Mouse (Mus musculus) induced T-regulatory cell, adult 2 months (primary cell): ENCODE results near the gene Uqcrc2.

ENCODE experiments used
- DNase-seq: peaks from one replicate; pipeline ENCODE4 v3.0.0-alpha.2; 2012; ENCODE audit warnings: low read depth

Gene Uqcrc2

DNA sequence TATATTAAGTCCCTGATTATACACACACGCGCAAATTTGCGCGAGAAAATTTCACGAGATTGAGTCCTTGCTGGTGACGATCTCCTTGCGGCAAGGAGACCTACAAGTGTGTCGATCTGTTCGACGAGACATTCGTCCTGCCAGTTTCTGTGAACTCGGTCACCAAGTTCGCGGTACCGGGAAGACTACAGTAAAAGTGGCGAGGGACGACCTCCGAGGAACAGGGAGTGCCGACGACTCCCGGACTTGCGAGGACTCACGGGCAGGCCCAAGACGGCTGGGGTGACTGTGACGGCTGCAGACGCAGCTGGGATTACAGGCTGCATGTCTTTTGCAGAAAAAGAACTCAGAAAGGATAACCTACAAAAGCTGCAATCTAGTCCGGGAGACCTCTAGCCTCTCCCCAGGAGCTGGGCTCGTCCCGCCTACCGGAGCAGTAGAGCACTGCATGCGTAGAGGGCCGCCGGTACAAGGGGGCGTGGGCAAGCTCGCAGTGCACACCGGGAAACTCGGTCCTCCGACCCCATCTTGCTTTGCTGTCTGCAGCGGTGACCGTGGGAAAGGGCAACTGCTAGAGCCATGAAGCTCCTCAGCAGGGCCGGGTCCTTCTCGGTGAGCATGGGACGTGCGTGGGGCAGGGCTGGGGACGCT, at the start of gene Uqcrc2:
TSS of gene Uqcrc2 (plus strand) at position 466 of the 651 bp plus-strand sequence.
- peak; percentile 93 for DNase-seq

DNA sequence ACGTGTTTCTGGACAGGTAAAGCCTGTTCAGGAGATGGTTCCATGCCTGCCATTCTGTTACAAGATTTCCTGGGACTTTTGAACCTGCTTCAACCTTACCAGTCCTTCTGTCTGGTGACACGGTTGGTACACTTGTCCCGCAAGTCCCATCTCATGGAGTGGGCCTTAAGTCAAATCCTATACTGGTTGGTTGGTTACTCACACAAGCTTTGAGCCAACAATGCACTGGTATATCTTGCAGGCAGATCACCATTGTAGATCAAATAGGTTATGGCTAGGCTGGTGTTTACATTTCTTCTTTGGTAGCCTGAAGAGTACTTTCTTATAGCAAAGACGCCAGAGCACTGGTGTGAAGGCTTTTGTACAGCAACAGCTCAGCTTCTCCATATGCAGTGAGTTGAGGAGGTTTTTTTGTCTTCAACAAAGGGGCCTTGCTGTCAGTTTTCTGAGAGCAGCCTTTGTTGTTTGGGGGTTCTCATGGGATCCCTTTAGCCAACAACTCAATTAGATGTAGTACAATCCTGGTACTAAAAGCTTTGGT, 37.7 kb upstream of the Uqcrc2 start:
- no peak for DNase-seq

DNA sequence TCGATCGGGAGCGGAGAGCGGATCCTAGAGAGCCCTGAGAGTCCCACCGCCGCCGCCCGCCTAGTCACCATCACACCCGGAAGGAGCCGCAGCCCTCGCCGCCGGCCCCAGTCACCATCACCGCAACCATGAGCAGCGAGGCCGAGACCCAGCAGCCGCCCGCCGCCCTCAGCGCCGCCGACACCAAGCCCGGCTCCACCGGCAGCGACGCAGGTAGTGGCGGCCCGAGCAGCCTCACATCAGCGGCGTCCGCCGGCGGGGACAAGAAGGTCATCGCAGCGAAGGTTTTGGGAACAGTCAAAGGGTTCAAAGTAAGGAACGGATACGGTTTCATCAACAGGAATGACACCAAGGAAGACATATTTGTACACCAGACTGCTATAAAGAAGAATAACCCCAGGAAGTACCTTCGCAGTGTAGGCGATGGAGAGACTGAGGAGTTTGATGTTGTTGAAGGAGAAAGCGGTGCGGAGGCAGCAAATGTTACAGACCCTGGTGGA, 37.2 kb upstream of the Uqcrc2 start:
- peak; percentile 3 for DNase-seq

DNA sequence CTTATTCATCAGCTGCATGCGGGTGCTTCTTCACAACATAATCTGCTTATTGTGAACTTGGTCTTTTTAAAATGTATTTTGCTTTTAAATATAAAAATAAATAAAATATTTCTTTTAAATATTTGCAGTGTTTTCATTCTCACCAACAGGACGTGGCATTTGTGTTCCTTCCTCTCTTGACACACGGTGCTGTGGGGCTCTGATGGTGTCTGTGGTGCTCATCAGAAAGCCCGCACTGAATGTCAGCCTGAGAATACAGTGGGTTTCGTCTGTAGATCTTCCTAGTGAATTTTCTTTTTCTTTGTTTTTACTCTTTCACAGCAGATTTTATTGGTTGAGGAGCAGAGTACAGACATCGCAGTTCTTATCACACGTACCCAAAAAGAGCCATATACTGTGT, 36.6 kb upstream of the Uqcrc2 start:
- DNase-seq: no peak

DNA sequence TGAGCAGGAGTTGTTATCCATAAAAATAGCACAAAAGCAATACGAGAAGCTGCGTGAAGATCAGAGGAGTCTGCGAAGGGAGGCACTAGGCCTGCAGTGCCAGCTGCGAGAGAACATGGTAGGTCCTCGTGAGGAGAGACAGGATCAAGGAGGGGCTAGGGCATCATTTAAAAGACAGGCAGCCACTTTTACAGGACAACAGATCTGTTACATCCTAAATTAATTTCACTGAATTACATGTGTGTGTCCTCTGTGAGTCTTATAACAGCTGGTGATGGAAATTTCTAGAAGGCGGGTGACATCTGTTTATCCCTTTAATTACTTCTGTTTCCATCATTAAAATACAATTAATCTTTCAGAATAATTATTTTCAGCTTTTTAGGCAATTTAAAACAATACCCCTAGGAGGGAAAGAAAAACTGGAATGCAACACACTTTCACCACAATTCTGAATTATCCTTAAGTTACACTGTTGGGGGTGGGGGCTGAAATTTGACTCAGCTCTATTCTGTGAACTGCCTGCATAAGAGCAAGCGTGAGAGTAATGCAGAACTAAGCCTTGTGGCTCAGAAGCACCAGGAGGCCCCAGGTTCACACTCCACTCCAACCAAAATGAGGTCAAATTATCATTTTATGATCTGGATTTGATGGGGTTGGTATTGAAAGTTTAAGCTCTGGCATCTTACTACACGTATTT, 14.8 kb upstream of the Uqcrc2 start:
- no peak for DNase-seq

DNA sequence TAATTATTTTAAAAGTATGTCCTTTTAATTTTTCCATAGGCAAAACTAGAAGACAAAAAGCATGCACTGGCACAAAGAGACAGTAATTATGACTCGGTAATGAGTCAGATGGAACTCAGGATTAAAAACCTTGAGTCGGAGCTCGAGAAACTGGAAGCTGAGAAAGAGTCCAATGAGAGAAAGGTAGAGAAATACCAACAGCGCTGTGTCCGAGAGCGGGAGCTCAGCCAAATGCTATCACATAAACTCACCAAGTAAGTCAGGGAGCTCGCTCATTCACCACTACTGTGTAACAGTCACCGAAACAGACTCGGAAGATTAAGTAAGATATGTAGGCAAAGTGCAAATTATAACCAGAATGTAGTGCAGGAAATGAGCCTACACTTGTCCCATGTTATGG, 14.1 kb upstream of the Uqcrc2 start:
- DNase-seq: no peak

DNA sequence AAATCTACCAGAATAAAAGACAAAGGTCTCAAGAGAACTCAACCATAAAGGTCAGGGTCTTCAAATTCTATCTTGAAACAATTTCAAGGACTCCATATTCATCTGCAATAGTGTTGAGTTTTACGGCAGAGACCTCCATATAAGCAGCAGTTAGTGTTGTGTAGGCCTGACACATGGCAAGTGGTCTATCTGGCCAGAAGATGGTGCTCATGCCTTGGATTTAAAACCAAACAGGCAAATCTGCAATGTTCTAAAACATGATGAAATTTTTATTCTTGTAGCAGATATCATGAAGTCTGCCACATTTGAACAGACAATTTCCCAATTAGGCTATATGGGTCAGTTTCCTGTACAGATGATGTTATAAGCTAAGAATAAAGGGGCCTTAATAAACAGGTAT, 2.5 kb upstream of the Uqcrc2 start:
- peak; percentile 62 for DNase-seq

DNA sequence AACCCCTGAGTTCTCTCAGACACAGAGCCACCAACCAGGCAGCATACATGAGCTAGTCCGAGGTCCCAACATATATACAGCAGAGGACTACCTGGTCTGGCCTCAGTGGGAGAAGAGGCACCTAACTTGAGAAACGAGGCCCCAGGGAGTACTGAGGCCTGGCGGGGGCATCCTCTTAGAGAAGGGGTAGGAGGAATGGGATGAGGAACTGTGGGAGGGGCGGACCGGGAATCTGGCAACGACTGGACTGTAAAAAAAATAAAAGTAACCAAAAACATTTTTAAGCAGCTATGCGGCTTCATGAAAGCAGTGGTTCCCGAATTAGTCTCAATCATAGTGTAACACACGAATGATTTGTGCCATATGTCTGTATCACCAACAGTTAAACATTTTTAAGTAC, 675 bp upstream of the Uqcrc2 start:
- DNase-seq: no peak

DNA sequence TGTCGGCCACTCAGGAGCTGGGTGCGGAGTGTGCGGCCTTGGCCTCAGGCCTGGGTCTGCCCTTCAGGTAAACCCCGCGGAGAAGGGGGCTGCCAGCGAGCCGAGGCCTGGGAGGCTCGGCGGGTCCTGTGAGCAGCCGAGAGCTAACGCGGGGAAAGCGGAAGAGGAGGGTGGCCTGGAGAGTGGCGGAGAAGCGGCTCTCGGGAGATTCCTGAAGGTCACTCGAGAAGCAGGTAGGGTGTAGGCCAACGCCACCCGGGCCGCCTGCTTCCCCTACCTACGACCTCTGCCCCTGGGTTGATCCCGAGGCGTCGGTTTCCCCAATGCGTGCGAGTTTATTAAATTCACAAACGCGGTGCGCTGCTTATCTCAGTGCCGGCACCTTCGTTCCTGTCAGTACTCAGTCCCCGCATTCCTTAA, 396 bp downstream of the Uqcrc2 start:
- no peak for DNase-seq

DNA sequence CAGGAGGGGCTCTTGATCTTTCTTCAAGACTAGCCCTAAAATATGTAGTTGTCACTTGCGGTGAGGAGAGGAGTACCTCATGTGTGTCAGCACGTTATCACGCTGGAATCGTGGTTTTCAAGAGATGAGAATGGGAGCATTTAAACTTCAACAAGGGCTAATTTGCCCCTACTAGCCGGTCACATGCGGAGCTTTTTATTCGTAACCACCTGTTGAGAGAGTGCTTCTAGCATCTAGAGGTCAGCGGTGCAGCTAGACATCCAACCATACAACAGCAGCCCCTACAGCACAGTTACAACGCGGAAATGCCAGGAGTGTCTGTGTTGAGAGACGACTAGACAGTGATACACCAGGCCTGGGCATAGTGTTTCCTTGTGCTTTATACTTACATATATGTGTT, 845 bp downstream of the Uqcrc2 start:
- peak; percentile 52 for DNase-seq

DNA sequence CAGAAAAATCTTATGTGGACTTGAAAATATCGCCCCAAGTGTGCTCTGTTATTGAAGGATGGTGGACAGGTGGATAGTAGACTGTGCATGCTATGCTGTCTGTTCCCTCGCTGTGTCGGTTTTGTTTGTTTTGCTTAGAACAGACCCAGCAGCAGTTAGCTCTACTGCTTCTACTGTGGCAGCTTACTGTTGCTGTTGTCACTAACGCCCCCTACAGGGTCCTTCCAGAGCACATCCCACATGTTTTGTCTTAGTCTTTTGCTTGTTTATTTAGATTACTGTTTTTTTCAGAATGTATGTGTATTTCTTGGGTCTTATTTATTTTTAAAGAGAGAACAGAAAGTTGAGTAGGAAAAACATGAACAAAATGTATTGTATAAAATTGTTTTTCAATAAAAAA, 8.2 kb downstream of the Uqcrc2 start:
- DNase-seq: peak; percentile 39

DNA sequence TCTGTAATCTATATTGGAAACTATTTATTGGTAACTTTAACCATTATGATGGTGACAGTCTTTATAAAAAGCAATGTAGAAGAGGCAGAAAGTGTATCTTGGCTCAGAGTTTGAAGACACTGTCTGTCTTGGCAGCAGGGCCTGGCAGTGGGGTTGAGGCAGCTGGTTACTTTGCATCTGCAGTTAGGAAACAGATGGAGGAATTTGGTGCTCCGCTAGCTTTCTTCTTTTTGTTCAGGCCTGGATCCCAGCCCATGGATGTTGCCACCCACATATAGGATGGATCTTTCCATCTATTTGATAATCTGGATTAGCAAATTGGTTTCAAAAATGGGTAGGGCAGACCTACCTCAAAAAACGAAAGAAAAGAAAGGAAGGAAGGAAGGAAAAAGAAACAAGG, 12.9 kb downstream of the Uqcrc2 start:
- no peak for DNase-seq

DNA sequence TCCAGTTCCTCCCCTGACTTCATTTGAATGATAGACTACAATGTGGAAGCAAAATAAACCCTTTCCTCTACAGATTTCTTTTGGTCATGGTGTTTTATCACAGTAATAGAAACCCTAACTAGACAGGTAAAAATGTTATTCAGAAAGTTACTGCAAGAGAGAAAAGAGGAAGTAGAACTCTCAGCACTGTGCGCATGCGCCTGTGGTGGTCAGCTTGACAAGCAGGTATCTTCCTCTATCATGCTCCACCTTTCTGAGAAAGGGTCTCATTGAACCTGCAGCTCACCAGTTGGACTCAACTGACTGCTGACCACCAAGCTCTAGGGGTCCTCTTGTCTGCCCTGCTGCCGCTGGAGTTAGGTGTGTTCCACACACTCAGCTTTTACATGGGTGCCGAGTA, 27.1 kb downstream of the Uqcrc2 start:
- DNase-seq: no peak

DNA sequence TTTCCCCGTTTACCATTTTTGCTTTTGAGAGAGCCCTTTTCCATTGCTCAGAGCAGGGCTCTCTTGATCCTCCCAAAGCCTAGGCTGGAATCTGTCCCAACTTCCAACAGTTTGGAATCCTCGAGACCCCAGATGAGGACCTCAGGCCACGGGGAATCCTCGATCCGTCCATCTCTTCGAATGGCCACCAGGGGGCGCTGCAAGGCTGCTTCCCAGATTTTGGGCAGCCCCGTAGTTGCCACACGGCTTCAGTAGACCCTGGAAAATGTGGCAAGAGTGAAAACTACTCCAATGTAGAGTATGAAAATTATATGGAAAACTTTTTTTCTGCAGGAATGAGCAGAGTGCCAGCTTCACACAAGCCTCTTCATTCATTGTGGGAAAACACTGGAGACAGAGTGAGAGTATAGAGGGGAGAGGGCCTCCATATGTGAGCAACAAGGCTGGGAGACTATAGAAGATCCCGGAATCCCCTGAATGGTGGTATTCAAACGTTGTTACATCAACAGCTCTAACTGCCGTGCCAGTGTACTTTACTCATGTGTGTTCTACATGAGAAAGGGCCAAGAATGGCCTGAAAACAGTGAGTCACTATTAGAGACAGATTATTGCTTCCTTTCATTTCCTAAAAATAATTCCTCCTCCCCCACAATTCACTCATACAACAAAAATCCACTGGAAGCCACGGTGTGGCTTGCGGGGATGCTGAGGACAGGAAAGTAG, 35.3 kb downstream of the Uqcrc2 start, which contains the start of gene Pdzd9:
TSS of gene Pdzd9 (minus strand) at position 191 of the 723 bp plus-strand sequence.
- peak; percentile 79 for DNase-seq

DNA sequence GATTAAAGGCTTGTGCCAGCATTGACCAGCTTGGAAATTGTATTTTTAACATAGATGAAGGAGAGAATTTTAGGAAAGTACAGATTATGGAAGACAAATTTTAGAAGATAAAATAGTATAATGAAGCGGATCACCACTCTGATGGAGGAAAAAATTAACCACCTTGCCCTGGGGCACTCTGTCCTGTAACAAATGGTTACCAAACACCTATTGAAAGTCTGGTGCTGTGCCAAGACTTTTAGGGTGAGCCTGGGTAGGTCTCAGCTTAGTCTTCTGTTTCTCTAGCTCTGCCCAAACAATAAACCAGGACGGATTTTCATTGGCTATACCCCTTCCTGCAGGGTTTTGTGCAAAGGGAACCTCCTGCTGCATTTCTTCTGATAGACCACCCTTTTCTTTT, 36.3 kb downstream of the Uqcrc2 start:
- DNase-seq: no peak

DNA sequence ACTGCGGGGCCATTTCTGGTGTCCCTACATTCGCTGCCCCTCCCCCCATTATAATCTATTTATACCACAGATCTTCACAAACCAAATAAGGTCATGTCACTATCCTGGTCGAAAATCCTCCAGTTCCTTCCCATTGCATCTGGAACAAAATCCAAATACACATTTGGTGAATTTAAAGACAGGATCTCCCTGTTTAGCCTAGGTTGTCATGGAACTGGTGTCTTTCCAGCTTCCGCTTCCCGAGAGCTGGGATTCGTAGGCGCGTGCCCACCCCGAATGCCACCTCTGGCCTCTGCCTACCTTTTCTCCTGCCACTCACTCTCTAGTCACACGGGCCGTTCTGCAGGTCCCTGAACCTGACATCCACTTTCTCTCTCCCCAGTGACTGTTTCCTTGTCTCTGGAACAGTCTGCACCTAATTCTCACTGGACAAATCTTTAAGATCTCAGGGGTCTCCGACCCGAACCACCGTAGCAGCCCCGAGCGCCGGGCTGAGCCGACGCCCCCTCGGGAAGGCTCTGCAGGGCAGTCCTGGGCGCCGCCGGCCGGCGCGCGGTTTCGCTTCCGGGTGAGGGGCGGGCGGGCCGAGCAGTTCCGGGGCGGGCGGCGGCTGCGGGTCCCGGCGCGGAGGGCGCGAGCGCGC, 42.1 kb downstream of the Uqcrc2 start, which contains the start of gene Mosmo:
TSS of gene Mosmo (plus strand) at position 618 of the 643 bp plus-strand sequence.
- DNase-seq: peak; percentile 83

DNA sequence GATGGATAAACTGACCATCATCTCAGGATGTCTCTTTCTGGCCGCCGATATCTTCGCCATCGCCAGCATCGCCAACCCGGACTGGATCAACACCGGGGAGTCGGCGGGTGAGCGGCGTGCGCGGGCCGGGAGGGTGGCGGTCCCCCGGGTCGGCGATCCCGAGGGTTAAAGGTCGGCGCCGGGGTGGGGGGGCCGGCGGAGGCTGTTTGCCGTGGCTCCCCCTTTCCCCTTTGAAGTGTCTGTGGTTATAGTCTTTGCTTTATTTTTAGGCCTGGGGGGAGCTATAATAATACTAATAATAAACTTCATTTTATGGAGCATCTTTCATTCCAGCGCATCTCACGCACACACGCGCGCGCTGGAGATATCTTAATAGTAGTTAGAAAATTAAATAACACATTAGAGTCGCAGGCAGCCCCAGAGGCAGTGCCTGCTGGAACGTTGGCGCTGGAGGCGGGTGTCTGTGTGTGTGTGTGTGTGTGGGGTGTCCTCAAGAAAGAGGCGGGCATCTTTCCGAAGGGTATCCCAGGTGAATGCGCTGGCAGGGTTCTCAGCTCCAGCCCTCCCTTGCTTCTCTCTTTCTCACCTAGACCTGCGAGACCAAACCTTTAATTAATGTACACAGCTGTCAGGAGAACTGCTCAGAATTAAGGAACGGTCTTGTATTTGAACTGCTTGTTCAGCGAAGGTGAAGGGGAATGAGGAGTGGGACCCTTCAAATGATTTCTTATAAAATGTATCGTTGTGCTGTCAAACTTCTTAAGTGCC, 43.0 kb downstream of the Uqcrc2 start:
- peak; percentile 52 for DNase-seq

DNA sequence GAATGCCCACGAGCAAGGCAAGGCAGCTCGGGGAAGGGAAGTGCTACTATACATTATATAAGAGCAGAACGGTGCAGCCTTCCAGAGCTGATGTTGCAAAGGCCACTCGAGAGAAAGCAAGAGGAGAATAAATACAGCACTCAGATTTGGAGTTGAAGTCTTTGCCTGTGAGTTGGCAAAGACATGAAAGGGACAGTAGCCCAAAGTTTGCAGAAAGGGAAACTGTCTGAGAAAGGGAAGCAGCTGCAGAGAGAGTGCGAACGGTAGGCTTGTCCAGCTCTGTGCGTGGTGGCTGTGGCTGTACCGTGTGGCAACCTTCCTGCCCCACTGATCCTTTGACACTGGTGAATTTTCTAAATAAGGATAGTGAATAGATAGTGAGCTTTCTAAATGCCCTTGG, 44.0 kb downstream of the Uqcrc2 start:
- DNase-seq: peak; percentile 20

DNA sequence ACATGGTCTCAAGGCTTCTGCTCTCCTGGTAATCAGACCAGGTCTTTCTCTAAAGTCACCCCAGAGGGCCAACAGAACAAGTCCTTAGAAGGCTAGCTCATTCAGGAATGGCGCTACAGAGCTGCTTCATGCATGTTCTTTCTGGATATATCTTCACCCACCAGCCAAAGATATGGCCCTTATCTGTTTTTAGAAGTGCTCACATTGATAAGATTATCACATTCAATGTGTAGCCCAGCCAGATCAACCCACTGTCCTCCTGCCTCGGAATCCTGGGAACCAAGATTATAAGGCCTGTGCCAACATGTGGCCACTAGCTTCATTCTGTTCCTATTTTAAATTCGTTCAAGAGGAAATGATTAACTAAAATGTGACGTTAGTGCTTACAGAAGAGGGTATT, 47.0 kb downstream of the Uqcrc2 start:
- no peak for DNase-seq

DNA sequence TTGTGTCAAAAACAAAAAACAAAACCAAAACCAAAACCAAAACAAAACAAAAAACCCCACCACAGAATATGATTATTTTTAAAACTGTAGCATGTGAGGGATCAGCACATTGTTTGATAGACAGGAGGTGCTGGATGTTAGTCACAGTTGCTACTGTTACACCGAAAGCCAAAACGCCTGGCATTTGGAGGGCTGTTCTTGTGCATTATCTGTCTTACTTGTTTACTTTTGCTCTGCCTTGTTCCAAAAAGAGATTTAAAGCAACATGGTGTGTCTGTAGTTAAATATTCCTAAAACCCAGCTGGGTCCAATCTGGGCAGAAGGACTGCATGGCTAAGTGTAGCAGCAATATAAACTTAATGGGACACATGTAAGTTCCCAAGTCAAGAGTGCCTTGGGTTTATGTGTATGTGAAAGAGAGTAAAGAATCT, 49.8 kb downstream of the Uqcrc2 start:
- peak; percentile 57 for DNase-seq

DNA sequence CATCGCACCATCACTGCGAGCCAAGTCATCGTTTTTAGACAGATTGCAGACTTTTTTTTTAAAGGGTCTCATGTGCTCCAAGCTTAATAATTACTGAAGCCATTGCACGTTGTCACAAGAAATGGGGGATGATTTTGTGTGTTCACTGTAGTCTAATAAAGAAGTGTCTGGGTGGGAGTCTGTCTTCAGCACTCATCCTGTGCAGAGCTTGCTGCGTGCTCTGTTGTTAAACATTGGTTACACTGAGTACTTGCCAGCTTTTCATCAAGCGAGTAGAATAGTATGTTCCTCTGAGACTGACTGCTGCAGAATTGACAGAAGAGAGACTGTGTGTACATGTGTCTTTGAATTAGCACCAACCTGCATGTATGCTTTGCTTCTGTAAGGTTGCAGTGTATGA, 50.3 kb downstream of the Uqcrc2 start:
- no peak for DNase-seq
